Mouse (Mus musculus): ENCODE results near the gene Olfr368. TPM values are rescaled to one million over a fixed set of nuclear protein-coding genes. Genes with fewer than 3 reads are reported as not detected.
A peak's percentile ranks its signal among the peaks of the same experiment; 100 is the strongest.

The Olfr368 gene
- not detected in 2 replicates for polyA plus RNA-seq (2015; fragmentation: Nextera tagmentation; extraction: Ambion mirVana)

GRCm38 (mm10) chr2:37326215-37326614, at the start of gene Olfr368:
Olfr368 (plus strand) TSS chr2:37326515.
- H3K4me2 ChIP-seq = no peak within 1 kb of the TSS
- no peak within 1 kb of the TSS for H3K27ac ChIP-seq
- H3K4me3 ChIP-seq = no peak within 1 kb of the TSS
- no peak within 1 kb of the TSS for H3K9ac ChIP-seq
- no peaks in the 10 kb centered on the region for H3K36me3 ChIP-seq
- H3K9me3 ChIP-seq = no peaks in the 10 kb centered on the region
- 76% methylated on average over 1 of the region's 1 CpGs for WGBS
- H3K4me1 ChIP-seq = no peaks in the 10 kb centered on the region
- H3K27me3 ChIP-seq = no peaks in the 10 kb centered on the region
- ATAC-seq (ENCODE audit: insufficient number of reproducible peaks, insufficient read depth, low FRiP score, low TSS enrichment, low read depth) = no peak

GRCm38 (mm10) chr2:37333321-37333720, 7.0 kb downstream of the Olfr368 start:
- Histone ChIP-seq H3K9ac (no peak overlapping the region), H3K4me1 (no peaks in the 10 kb centered on the region), H3K36me3 (no peaks in the 10 kb centered on the region), H3K4me2 (no peak overlapping the region), H3K9me3 (no peaks in the 10 kb centered on the region), H3K27me3 (no peaks in the 10 kb centered on the region), H3K27ac (no peak overlapping the region), H3K4me3 (no peak overlapping the region)
- no peak for ATAC-seq (ENCODE audit: insufficient number of reproducible peaks, insufficient read depth, low FRiP score, low TSS enrichment, low read depth)
- WGBS = 83% methylated on average over 2 of the region's 2 CpGs

- H3K4me2 ChIP-seq = no peak overlapping the region
- H3K36me3 ChIP-seq = no peaks in the 10 kb centered on the region
- H3K27ac ChIP-seq = no peak overlapping the region
- no peaks in the 10 kb centered on the region for H3K4me1 ChIP-seq
- no peak overlapping the region for H3K4me3 ChIP-seq
- WGBS = 63% methylated on average over 10 of the region's 10 CpGs
- no peaks in the 10 kb centered on the region for H3K9me3 ChIP-seq
- H3K27me3 ChIP-seq = no peaks in the 10 kb centered on the region
- H3K9ac ChIP-seq = no peak overlapping the region
- ATAC-seq (ENCODE audit: insufficient number of reproducible peaks, insufficient read depth, low FRiP score, low TSS enrichment, low read depth) = no peak
Measured at GRCm38 (mm10) chr2:37338497-37339187, 12.3 kb downstream of the Olfr368 start.

- peaks cover 68% of the 10 kb centered on the region for H3K36me3 ChIP-seq
- H3K9ac ChIP-seq = no peak overlapping the region
- no peak overlapping the region for H3K27ac ChIP-seq
- no peaks in the 10 kb centered on the region for H3K9me3 ChIP-seq
- H3K27me3 ChIP-seq = no peaks in the 10 kb centered on the region
- no peak for ATAC-seq (ENCODE audit: insufficient number of reproducible peaks, insufficient read depth, low FRiP score, low TSS enrichment, low read depth)
- 87% methylated on average over 7 of the region's 7 CpGs for WGBS
- no peak overlapping the region for H3K4me3 ChIP-seq
- no peak overlapping the region for H3K4me2 ChIP-seq
- no peaks in the 10 kb centered on the region for H3K4me1 ChIP-seq
Measured at GRCm38 (mm10) chr2:37351671-37352070, 25.4 kb downstream of the Olfr368 start.

GRCm38 (mm10) chr2:37355571-37355970, 29.3 kb downstream of the Olfr368 start:
- Histone ChIP-seq H3K4me1 (peaks cover 11% of the 10 kb centered on the region), H3K27me3 (no peaks in the 10 kb centered on the region), H3K4me3 (no peak overlapping the region), H3K4me2 (no peak overlapping the region), H3K36me3 (peaks cover 62% of the 10 kb centered on the region), H3K9me3 (no peaks in the 10 kb centered on the region), H3K27ac (no peak overlapping the region), H3K9ac (no peak overlapping the region)
- no peak for ATAC-seq (ENCODE audit: insufficient number of reproducible peaks, insufficient read depth, low FRiP score, low TSS enrichment, low read depth)
- 97% methylated on average over 5 of the region's 5 CpGs for WGBS

GRCm38 (mm10) chr2:37358633-37359540, 32.6 kb downstream of the Olfr368 start, which contains the start of gene Pdcl:
Pdcl (minus strand) TSS chr2:37359332.
- no peaks in the 10 kb centered on the region for H3K27me3 ChIP-seq
- H3K4me1 ChIP-seq = peaks cover 11% of the 10 kb centered on the region
- WGBS = under 1% methylated on average over 42 of the region's 42 CpGs
- ATAC-seq (ENCODE audit: insufficient number of reproducible peaks, insufficient read depth, low FRiP score, low TSS enrichment, low read depth) = peak; percentile 99
- peaks cover 31% of the 10 kb centered on the region for H3K36me3 ChIP-seq
- peak within 1 kb of the TSS; percentile 87 for H3K9ac ChIP-seq
- peak within 1 kb of the TSS; percentile 72 for H3K4me2 ChIP-seq
- no peaks in the 10 kb centered on the region for H3K9me3 ChIP-seq
- H3K4me3 ChIP-seq = peak within 1 kb of the TSS; percentile 70
- H3K27ac ChIP-seq = peak within 1 kb of the TSS; percentile 97

GRCm38 (mm10) chr2:37359908-37360307, 33.6 kb downstream of the Olfr368 start:
- H3K27ac ChIP-seq = no peak overlapping the region
- H3K4me2 ChIP-seq = peak overlapping the region; percentile 72
- 88% methylated on average over 2 of the region's 2 CpGs for WGBS
- H3K4me1 ChIP-seq = peaks cover 11% of the 10 kb centered on the region
- 0 out of 2 replicates have a peak overlapping the region, but pooled peaks have one; percentile 70 for H3K4me3 ChIP-seq
- H3K36me3 ChIP-seq = peaks cover 21% of the 10 kb centered on the region
- H3K9ac ChIP-seq = no peak overlapping the region
- no peak for ATAC-seq (ENCODE audit: insufficient number of reproducible peaks, insufficient read depth, low FRiP score, low TSS enrichment, low read depth)
- no peaks in the 10 kb centered on the region for H3K9me3 ChIP-seq
- H3K27me3 ChIP-seq = no peaks in the 10 kb centered on the region

GRCm38 (mm10) chr2:37370651-37371050, 44.3 kb downstream of the Olfr368 start:
- Histone ChIP-seq H3K9ac (no peak overlapping the region), H3K4me1 (no peaks in the 10 kb centered on the region), H3K36me3 (peaks cover 13% of the 10 kb centered on the region), H3K27me3 (no peaks in the 10 kb centered on the region), H3K9me3 (no peaks in the 10 kb centered on the region), H3K4me2 (no peak overlapping the region), H3K27ac (no peak overlapping the region), H3K4me3 (no peak overlapping the region)
- 36% methylated on average over 2 of the region's 2 CpGs for WGBS
- ATAC-seq (ENCODE audit: insufficient number of reproducible peaks, insufficient read depth, low FRiP score, low TSS enrichment, low read depth) = no peak

GRCm38 (mm10) chr2:37376018-37376417, 49.7 kb downstream of the Olfr368 start:
- no peak overlapping the region for H3K9ac ChIP-seq
- peaks cover 35% of the 10 kb centered on the region for H3K36me3 ChIP-seq
- H3K4me2 ChIP-seq = no peak overlapping the region

GRCm38 (mm10) chr2:37380189-37380588, 53.9 kb downstream of the Olfr368 start:
- Histone ChIP-seq H3K27ac (no peak overlapping the region), H3K36me3 (peaks cover 50% of the 10 kb centered on the region), H3K9ac (no peak overlapping the region), H3K4me2 (no peak overlapping the region), H3K9me3 (no peaks in the 10 kb centered on the region), H3K4me3 (no peak overlapping the region), H3K4me1 (no peaks in the 10 kb centered on the region), H3K27me3 (no peaks in the 10 kb centered on the region)
- WGBS = 65% methylated on average over 2 of the region's 2 CpGs
- ATAC-seq (ENCODE audit: insufficient number of reproducible peaks, insufficient read depth, low FRiP score, low TSS enrichment, low read depth) = no peak

More at GRCm38 (mm10) chr2:37376018-37376417, 49.7 kb downstream of the Olfr368 start:
- no peaks in the 10 kb centered on the region for H3K9me3 ChIP-seq
- H3K4me3 ChIP-seq = no peak overlapping the region
- no peaks in the 10 kb centered on the region for H3K4me1 ChIP-seq
- 97% methylated on average over 1 of the region's 1 CpGs for WGBS
- H3K27ac ChIP-seq = no peak overlapping the region
- no peaks in the 10 kb centered on the region for H3K27me3 ChIP-seq
- no peak for ATAC-seq (ENCODE audit: insufficient number of reproducible peaks, insufficient read depth, low FRiP score, low TSS enrichment, low read depth)

Measured in embryonic facial prominence, embryonic 13.5 days (tissue).